Mouse (Mus musculus) kidney, embryonic 16.5 days (tissue): ENCODE results near the gene Cdk2ap1. TPM values are rescaled to one million over a fixed set of nuclear protein-coding genes. Genes with fewer than 3 reads are reported as not detected.
"Not testable (repeated sequence)": the region's sequence is repeated elsewhere in the genome, so short reads cannot be mapped to it uniquely, and the experiment has no call there.

Source experiments
- ATAC-seq: fragments of 200-750 bp; cut with Nextera tagmentation; 2 replicates; pipeline ENCODE4 v1.8.0; 2017; ENCODE audit warnings: moderate TSS enrichment; ENCODE audit not compliant: low FRiP score, low TSS enrichment
- H3K27ac ChIP-seq: fragments of 300-500 bp; sonication (generic); 2 replicates; pipeline ENCODE4 v1.5.1; 2014; ENCODE audit warnings: low read length
- H3K27me3 ChIP-seq: fragments of 300-500 bp; sonication (generic); 2 replicates; pipeline ENCODE4 v1.6.1; 2014; ENCODE audit warnings: low read length, control low read depth, mixed read lengths; ENCODE audit not compliant: insufficient read depth
- H3K36me3 ChIP-seq: fragments of 300-500 bp; sonication (generic); 2 replicates; pipeline ENCODE4 v1.6.1; 2014; ENCODE audit warnings: low read length, control low read depth, mixed read lengths; ENCODE audit not compliant: insufficient read depth
- H3K4me1 ChIP-seq: fragments of 300-500 bp; sonication (generic); 2 replicates; pipeline ENCODE4 v1.6.1; 2014; ENCODE audit warnings: low read length, control low read depth, mixed read lengths; ENCODE audit not compliant: insufficient read depth
- H3K4me2 ChIP-seq: fragments of 300-500 bp; sonication (generic); replicated peaks from 2 replicates; pipeline ENCODE4 v1.6.1; 2014; ENCODE audit warnings: low read depth, low read length
- H3K4me3 ChIP-seq: fragments of 300-500 bp; sonication (generic); 2 replicates; pipeline ENCODE4 v1.5.1; 2014; ENCODE audit warnings: mild to moderate bottlenecking, low read length
- H3K9ac ChIP-seq: fragments of 300-500 bp; sonication (generic); replicated peaks from 2 replicates; pipeline ENCODE4 v1.6.1; 2014; ENCODE audit warnings: low read length
- H3K9me3 ChIP-seq: fragments of 300-500 bp; sonication (generic); 2 replicates; pipeline ENCODE4 v1.6.1; 2016; ENCODE audit warnings: low read length, control low read depth
- WGBS: fragments of 180-500 bp; shearing (Covaris S2); extraction: QIAGEN DNeasy Blood & Tissue Kit; methylation state at CpG from one replicate; pipeline ENCODE4 v1.1.7; 2014; 5-methylcytosine and 5-hydroxymethylcytosine counted together
- polyA plus RNA-seq: library from polyadenylated mRNA; unstranded; fragments of >200 nt; fragmentation: Nextera tagmentation; extraction: Ambion mirVana; gene quantifications from 2 replicates; pipeline ENCODE4 v1.2.1, GENCODE M21; 2015

Gene Cdk2ap1
- polyA plus RNA-seq, 1 experiment from 2014 or later = 28.4 TPM

DNA sequence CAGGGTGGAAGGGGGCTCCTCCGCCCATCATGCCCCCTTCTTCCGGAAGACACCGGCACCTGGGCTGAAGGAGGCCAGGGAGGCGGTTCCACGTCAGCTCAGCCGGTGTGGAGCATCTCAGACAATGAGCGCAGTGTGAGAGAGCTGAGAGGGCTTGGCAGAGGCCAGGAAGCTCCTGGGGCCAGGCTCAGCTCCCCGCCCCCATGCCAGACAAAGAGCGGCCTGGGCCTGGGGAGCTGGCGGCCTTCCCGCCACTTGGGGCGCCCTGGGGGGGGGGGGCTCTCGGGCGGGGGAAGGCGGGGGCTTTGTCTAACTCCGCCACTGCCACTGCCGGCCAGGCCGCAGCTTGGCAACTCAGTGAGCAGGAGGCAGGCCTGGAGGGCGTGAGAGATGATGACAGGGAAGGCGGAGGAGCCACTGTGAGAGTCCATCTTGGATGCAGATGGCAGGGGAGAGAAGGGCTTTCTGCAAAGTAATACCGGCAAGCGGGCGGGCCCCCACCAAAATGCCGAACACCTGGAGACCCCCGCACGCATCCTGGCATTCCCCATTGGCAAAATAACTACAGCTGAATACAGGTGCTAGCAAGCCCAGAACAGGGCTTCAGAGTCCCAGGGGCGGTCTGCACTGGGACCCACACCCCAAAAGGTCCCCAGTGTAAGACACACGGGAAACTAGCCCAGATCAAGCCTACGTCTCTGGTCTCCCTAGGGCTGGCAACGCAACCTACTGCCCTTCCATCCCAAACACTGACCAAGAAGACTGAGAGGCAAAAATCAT is 10.6 kb downstream of the Cdk2ap1 start:
- ATAC-seq = peak; percentile 90
- peaks cover 25% of the 10 kb centered on the region for H3K4me1 ChIP-seq
- H3K36me3 ChIP-seq = peaks cover 18% of the 10 kb centered on the region
- no peaks in the 10 kb centered on the region for H3K9me3 ChIP-seq
- H3K4me3 ChIP-seq = peak overlapping the region; percentile 71
- under 1% methylated on average over 27 of the region's 30 CpGs for WGBS
- no peaks in the 10 kb centered on the region for H3K27me3 ChIP-seq
- H3K27ac ChIP-seq = peak overlapping the region; percentile 98
- peak overlapping the region; percentile 100 for H3K9ac ChIP-seq
- peak overlapping the region; percentile 98 for H3K4me2 ChIP-seq

DNA sequence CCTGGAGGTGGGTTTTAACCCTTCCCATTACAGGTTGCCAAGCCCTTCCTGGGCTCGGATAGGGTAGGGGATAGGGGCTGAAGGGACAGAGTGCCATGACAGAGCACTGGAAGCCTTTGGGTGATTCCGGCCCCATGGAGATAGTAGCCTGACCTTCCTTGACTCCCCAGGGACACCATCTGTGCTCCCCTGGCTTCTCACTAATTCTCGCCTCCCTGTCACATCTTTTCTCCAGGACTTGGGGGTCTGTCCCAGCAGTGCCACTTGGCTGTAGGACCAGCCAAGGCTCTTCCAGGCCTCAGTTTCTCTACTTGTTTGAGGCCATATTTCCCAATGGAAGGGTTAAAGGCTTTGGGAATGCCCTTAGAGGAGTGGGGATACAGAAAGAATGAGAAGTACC is 11.3 kb downstream of the Cdk2ap1 start:
- peak overlapping the region; percentile 98 for H3K4me2 ChIP-seq
- peaks cover 25% of the 10 kb centered on the region for H3K4me1 ChIP-seq
- 33% methylated on average over 3 of the region's 3 CpGs for whole genome bisulfite sequencing
- no peaks in the 10 kb centered on the region for H3K27me3 ChIP-seq
- ATAC-seq = no peak
- H3K36me3 ChIP-seq = peaks cover 22% of the 10 kb centered on the region
- peak overlapping the region; percentile 100 for H3K9ac ChIP-seq
- H3K27ac ChIP-seq = peak overlapping the region; percentile 98
- no peaks in the 10 kb centered on the region for H3K9me3 ChIP-seq
- H3K4me3 ChIP-seq = peak overlapping the region; percentile 71

DNA sequence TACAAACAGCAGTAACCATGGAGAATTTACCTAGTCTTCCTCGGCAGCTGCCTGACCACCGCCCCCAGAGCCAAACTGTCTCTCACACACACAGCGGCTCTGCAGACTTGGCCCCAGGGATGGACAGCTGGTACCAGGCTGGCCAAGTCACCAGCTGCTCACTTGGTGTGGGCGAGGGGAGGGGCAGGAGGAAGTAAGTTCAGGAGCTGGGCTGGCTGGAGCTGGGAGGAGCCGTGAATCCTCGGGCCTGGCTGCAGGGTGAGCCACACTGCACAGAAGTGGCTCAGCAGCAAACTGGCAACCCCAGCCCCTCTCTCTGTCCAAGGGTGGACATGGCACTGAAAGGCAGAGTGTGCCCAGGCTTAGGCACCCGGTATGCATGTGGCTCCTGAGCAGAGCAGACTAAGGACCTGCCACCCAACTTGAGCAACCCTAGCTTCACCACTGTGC is 11.7 kb downstream of the Cdk2ap1 start:
- Histone ChIP-seq H3K27ac (peak overlapping the region; percentile 98), H3K4me1 (peaks cover 25% of the 10 kb centered on the region), H3K4me2 (peak overlapping the region; percentile 98), H3K36me3 (peaks cover 27% of the 10 kb centered on the region), H3K9me3 (no peaks in the 10 kb centered on the region), H3K4me3 (peak overlapping the region; percentile 71), H3K27me3 (no peaks in the 10 kb centered on the region), H3K9ac (peak overlapping the region; percentile 100)
- peak; percentile 52 for ATAC-seq
- 10% methylated on average over 7 of the region's 7 CpGs for WGBS

- H3K9ac ChIP-seq = no peak overlapping the region
Measured at GRCm38 (mm10) chr5:124350350-124350749, 12.5 kb downstream of the Cdk2ap1 start.

DNA sequence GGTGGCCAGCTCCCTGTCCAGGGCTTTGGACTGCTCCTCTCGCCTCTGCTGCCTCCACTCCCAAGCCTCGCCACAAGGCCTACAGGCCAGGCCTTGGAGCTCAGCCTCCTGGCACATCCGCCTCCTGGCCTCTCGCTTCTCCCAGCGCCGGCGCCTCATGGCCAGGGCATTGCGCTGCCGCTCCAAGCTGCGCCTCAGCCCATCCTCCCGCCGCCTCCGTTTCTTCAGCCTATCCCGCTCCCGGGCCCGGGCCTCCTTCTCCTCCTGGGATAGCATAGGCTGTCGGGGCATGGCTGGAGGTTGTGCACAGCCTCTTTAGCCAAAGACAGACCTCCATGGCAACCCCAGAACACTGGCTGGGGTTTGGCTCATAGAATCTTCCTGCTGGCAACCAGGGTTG is 13.7 kb downstream of the Cdk2ap1 start:
- H3K9me3 ChIP-seq = no peaks in the 10 kb centered on the region
- H3K9ac ChIP-seq = no peak overlapping the region
- WGBS = 94% methylated on average over 17 of the region's 17 CpGs
- no peaks in the 10 kb centered on the region for H3K27me3 ChIP-seq
- peaks cover 36% of the 10 kb centered on the region for H3K36me3 ChIP-seq
- no peak overlapping the region for H3K4me2 ChIP-seq
- H3K27ac ChIP-seq = no peak overlapping the region
- no peak overlapping the region for H3K4me3 ChIP-seq
- peaks cover 20% of the 10 kb centered on the region for H3K4me1 ChIP-seq
- ATAC-seq = no peak

More at GRCm38 (mm10) chr5:124350350-124350749, 12.5 kb downstream of the Cdk2ap1 start:
- H3K27ac ChIP-seq = 0 out of 2 replicates have a peak overlapping the region, but pooled peaks have one; percentile 98
- peaks cover 29% of the 10 kb centered on the region for H3K36me3 ChIP-seq
- no peaks in the 10 kb centered on the region for H3K27me3 ChIP-seq
- H3K4me2 ChIP-seq = no peak overlapping the region
- H3K9me3 ChIP-seq = no peaks in the 10 kb centered on the region
- 81% methylated on average over 2 of the region's 2 CpGs for WGBS
- no peak overlapping the region for H3K4me3 ChIP-seq
- no peak for ATAC-seq
- H3K4me1 ChIP-seq = peaks cover 22% of the 10 kb centered on the region

- H3K9ac ChIP-seq = no peak overlapping the region
- H3K4me2 ChIP-seq = no peak overlapping the region
- no peak overlapping the region for H3K4me3 ChIP-seq
- peaks cover 25% of the 10 kb centered on the region for H3K36me3 ChIP-seq
- H3K4me1 ChIP-seq = peaks cover 4% of the 10 kb centered on the region; the same call in 1 of the 2 replicates
- no peak for ATAC-seq
- H3K27ac ChIP-seq = no peak overlapping the region
- H3K9me3 ChIP-seq = no peaks in the 10 kb centered on the region
- no peaks in the 10 kb centered on the region for H3K27me3 ChIP-seq
- 81% methylated on average over 8 of the region's 8 CpGs for WGBS
Measured at GRCm38 (mm10) chr5:124342897-124343296, 20.0 kb downstream of the Cdk2ap1 start.

- 58% methylated on average over 6 of the region's 6 CpGs for WGBS
- peaks cover 13% of the 10 kb centered on the region; the same call in 1 of the 2 replicates for H3K4me1 ChIP-seq
- not testable (repeated sequence) for H3K4me2 ChIP-seq, H3K4me3 ChIP-seq, H3K9ac ChIP-seq, H3K27ac ChIP-seq, H3K27me3 ChIP-seq, H3K9me3 ChIP-seq
- H3K36me3 ChIP-seq = peaks cover 23% of the 10 kb centered on the region
- ATAC-seq = peak; percentile 47; the same call in 1 of the 2 replicates
Measured at GRCm38 (mm10) chr5:124341753-124342339, 21.0 kb downstream of the Cdk2ap1 start.

GRCm38 (mm10) chr5:124338791-124339190 is 24.1 kb downstream of the Cdk2ap1 start:
- Histone ChIP-seq H3K27me3 (no peaks in the 10 kb centered on the region), H3K27ac (no peak overlapping the region), H3K4me3 (no peak overlapping the region), H3K4me2 (no peak overlapping the region), H3K9ac (no peak overlapping the region), H3K4me1 (peaks cover 25% of the 10 kb centered on the region), H3K36me3 (peaks cover 3% of the 10 kb centered on the region; the same call in 1 of the 2 replicates), H3K9me3 (no peaks in the 10 kb centered on the region)
- WGBS = 90% methylated on average over 8 of the region's 8 CpGs
- no peak for ATAC-seq

DNA sequence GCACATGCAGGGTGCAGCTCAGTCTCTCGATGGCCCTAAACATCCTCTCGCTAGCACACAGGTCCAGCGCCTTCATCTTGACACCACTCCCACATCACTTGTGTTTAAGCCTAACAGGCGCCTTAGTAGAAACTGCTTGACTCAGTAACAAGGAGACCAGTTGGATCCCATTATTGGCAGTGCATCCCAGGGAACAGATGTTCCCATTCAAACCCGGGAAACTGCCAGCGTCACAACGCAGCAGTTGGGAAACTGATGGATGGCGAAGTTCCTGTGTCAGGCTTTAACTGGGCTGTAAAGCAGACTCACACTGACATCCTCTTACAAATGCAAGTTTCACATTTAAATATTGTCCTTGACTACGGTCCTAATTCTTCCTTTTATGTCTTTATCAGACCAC is 25.0 kb downstream of the Cdk2ap1 start:
- no peak overlapping the region for H3K4me2 ChIP-seq
- H3K27me3 ChIP-seq = no peaks in the 10 kb centered on the region
- H3K27ac ChIP-seq = peak overlapping the region; percentile 43; the same call in 1 of the 2 replicates
- H3K9ac ChIP-seq = no peak overlapping the region
- 27% methylated on average over 9 of the region's 9 CpGs for WGBS
- H3K4me1 ChIP-seq = peaks cover 29% of the 10 kb centered on the region
- ATAC-seq = peak; percentile 21; the same call in 1 of the 2 replicates
- H3K9me3 ChIP-seq = no peaks in the 10 kb centered on the region
- no peak overlapping the region for H3K4me3 ChIP-seq
- peaks cover 3% of the 10 kb centered on the region; the same call in 1 of the 2 replicates for H3K36me3 ChIP-seq

- 84% methylated on average over 9 of the region's 9 CpGs for WGBS
- H3K27ac ChIP-seq = no peak overlapping the region
- peaks cover 29% of the 10 kb centered on the region for H3K4me1 ChIP-seq
Measured at GRCm38 (mm10) chr5:124337103-124337502, 25.8 kb downstream of the Cdk2ap1 start.

More at GRCm38 (mm10) chr5:124337103-124337502, 25.8 kb downstream of the Cdk2ap1 start:
- Histone ChIP-seq H3K4me2 (no peak overlapping the region), H3K4me3 (no peak overlapping the region), H3K27me3 (no peaks in the 10 kb centered on the region), H3K36me3 (peaks cover 3% of the 10 kb centered on the region; the same call in 1 of the 2 replicates), H3K9ac (no peak overlapping the region), H3K9me3 (no peaks in the 10 kb centered on the region)
- ATAC-seq = no peak
